Mouse (Mus musculus): ENCODE data around the gene Nfrkb.

Gene Nfrkb

GRCm38 (mm10) chr9:31385947-31386354, at the start of gene Nfrkb:
Gene Nfrkb, plus strand, starts transcription at chr9:31386192.
- peak; percentile 89 for DNase-seq (ENCODE audit: low read depth, low spot score)

- DNase-seq (ENCODE audit: low read depth, low spot score), result peak; percentile 40
These were observed 41.6 kb upstream of the Nfrkb start for GRCm38 (mm10) chr9:31344289-31344831.

- no peak for DNase-seq (ENCODE audit: low read depth, low spot score)
These were observed 39.4 kb upstream of the Nfrkb start for GRCm38 (mm10) chr9:31346575-31347080.

GRCm38 (mm10) chr9:31348458-31348857, 37.5 kb upstream of the Nfrkb start:
- no peak for DNase-seq (ENCODE audit: low read depth, low spot score)

- peak; percentile 76 for DNase-seq (ENCODE audit: low read depth, low spot score)
These were observed 37.1 kb upstream of the Nfrkb start for GRCm38 (mm10) chr9:31348915-31349314.

GRCm38 (mm10) chr9:31352716-31353115, 33.3 kb upstream of the Nfrkb start:
- no peak for DNase-seq (ENCODE audit: low read depth, low spot score)

GRCm38 (mm10) chr9:31353518-31353917, 32.5 kb upstream of the Nfrkb start:
- DNase-seq (ENCODE audit: low read depth, low spot score), result no peak

GRCm38 (mm10) chr9:31354051-31354450, 31.9 kb upstream of the Nfrkb start:
- no peak for DNase-seq (ENCODE audit: low read depth, low spot score)

- no peak for DNase-seq (ENCODE audit: low read depth, low spot score)
These were observed 22.0 kb upstream of the Nfrkb start for GRCm38 (mm10) chr9:31363698-31364609.

GRCm38 (mm10) chr9:31365086-31365485, 20.9 kb upstream of the Nfrkb start:
- no peak for DNase-seq (ENCODE audit: low read depth, low spot score)

GRCm38 (mm10) chr9:31371740-31372139, 14.3 kb upstream of the Nfrkb start:
- no peak for DNase-seq (ENCODE audit: low read depth, low spot score)

- DNase-seq (ENCODE audit: low read depth, low spot score), result no peak
These were observed 9.3 kb upstream of the Nfrkb start for GRCm38 (mm10) chr9:31376661-31377060.

- no peak for DNase-seq (ENCODE audit: low read depth, low spot score)
These were observed 1.0 kb upstream of the Nfrkb start for GRCm38 (mm10) chr9:31384786-31385499.

GRCm38 (mm10) chr9:31385500-31385869, 507 bp upstream of the Nfrkb start:
- no peak for DNase-seq (ENCODE audit: low read depth, low spot score)

GRCm38 (mm10) chr9:31386368-31387180, 582 bp downstream of the Nfrkb start:
- no peak for DNase-seq (ENCODE audit: low read depth, low spot score)

- no peak for DNase-seq (ENCODE audit: low read depth, low spot score)
These were observed 1.2 kb downstream of the Nfrkb start for GRCm38 (mm10) chr9:31387206-31387605.

- DNase-seq (ENCODE audit: low read depth, low spot score), result peak; percentile 47
These were observed 14.4 kb downstream of the Nfrkb start for GRCm38 (mm10) chr9:31400441-31400840.

GRCm38 (mm10) chr9:31404311-31404710, 18.3 kb downstream of the Nfrkb start:
- DNase-seq (ENCODE audit: low read depth, low spot score), result no peak

- DNase-seq (ENCODE audit: low read depth, low spot score), result no peak
These were observed 19.2 kb downstream of the Nfrkb start for GRCm38 (mm10) chr9:31405217-31405616.

- no peak for DNase-seq (ENCODE audit: low read depth, low spot score)
These were observed 26.2 kb downstream of the Nfrkb start for GRCm38 (mm10) chr9:31412165-31412564.

GRCm38 (mm10) chr9:31418821-31419220, 32.8 kb downstream of the Nfrkb start:
- no peak for DNase-seq (ENCODE audit: low read depth, low spot score)

All from retina, postnatal 7 days (tissue).